Mouse (Mus musculus) kidney, embryonic 16.5 days (tissue): ENCODE data around the gene Teddm1b. TPM values are rescaled to one million over a fixed set of nuclear protein-coding genes. Genes with fewer than 3 reads are reported as not detected.

Experiments used
- ATAC-seq: fragments of 200-750 bp; cut with Nextera tagmentation; 2 replicates; pipeline ENCODE4 v1.8.0; 2017; ENCODE audit warnings: moderate TSS enrichment; ENCODE audit not compliant: low FRiP score, low TSS enrichment
- H3K27ac ChIP-seq: fragments of 300-500 bp; sonication (generic); 2 replicates; pipeline ENCODE4 v1.5.1; 2014; ENCODE audit warnings: low read length
- H3K27me3 ChIP-seq: fragments of 300-500 bp; sonication (generic); 2 replicates; pipeline ENCODE4 v1.6.1; 2014; ENCODE audit warnings: low read length, control low read depth, mixed read lengths; ENCODE audit not compliant: insufficient read depth
- H3K36me3 ChIP-seq: fragments of 300-500 bp; sonication (generic); 2 replicates; pipeline ENCODE4 v1.6.1; 2014; ENCODE audit warnings: low read length, control low read depth, mixed read lengths; ENCODE audit not compliant: insufficient read depth
- H3K4me1 ChIP-seq: fragments of 300-500 bp; sonication (generic); 2 replicates; pipeline ENCODE4 v1.6.1; 2014; ENCODE audit warnings: low read length, control low read depth, mixed read lengths; ENCODE audit not compliant: insufficient read depth
- H3K4me2 ChIP-seq: fragments of 300-500 bp; sonication (generic); replicated peaks from 2 replicates; pipeline ENCODE4 v1.6.1; 2014; ENCODE audit warnings: low read depth, low read length
- H3K4me3 ChIP-seq: fragments of 300-500 bp; sonication (generic); 2 replicates; pipeline ENCODE4 v1.5.1; 2014; ENCODE audit warnings: mild to moderate bottlenecking, low read length
- H3K9ac ChIP-seq: fragments of 300-500 bp; sonication (generic); replicated peaks from 2 replicates; pipeline ENCODE4 v1.6.1; 2014; ENCODE audit warnings: low read length
- H3K9me3 ChIP-seq: fragments of 300-500 bp; sonication (generic); 2 replicates; pipeline ENCODE4 v1.6.1; 2016; ENCODE audit warnings: low read length, control low read depth
- WGBS: fragments of 180-500 bp; shearing (Covaris S2); extraction: QIAGEN DNeasy Blood & Tissue Kit; methylation state at CpG from one replicate; pipeline ENCODE4 v1.1.7; 2014; 5-methylcytosine and 5-hydroxymethylcytosine counted together
- microRNA-seq: library from miRNA; unstranded; fragments of <30 nt; microRNA quantifications from one replicate; pipeline ENCODE4, GENCODE M21; 2016
- polyA plus RNA-seq: library from polyadenylated mRNA; unstranded; fragments of >200 nt; fragmentation: Nextera tagmentation; extraction: Ambion mirVana; gene quantifications from 2 replicates; pipeline ENCODE4 v1.2.1, GENCODE M21; 2015

Gene Teddm1b
- polyA plus RNA-seq, 1 experiment from 2014 or later: 0.40 TPM

- H3K27me3 ChIP-seq: no peaks in the 10 kb centered on the region
- no peaks in the 10 kb centered on the region for H3K9me3 ChIP-seq
- no peak for ATAC-seq
- no peak overlapping the region for H3K4me2 ChIP-seq
- H3K9ac ChIP-seq: no peak overlapping the region
- H3K27ac ChIP-seq: peak overlapping the region; percentile 21
- 90% methylated on average over 5 of the region's 5 CpGs for WGBS
- peaks cover 41% of the 10 kb centered on the region for H3K36me3 ChIP-seq
- H3K4me3 ChIP-seq: no peak overlapping the region
- H3K4me1 ChIP-seq: 0 out of 2 replicates have a peak, but pooled peaks cover 4% of the 10 kb centered on the region
Observed at GRCm38 (mm10) chr1:153910423-153910822, 36.3 kb downstream of the Teddm1b start.

GRCm38 (mm10) chr1:153911276-153911795, 37.2 kb downstream of the Teddm1b start:
- Histone ChIP-seq H3K27ac (peak overlapping the region; percentile 38; the same call in 1 of the 2 replicates), H3K4me2 (no peak overlapping the region), H3K4me1 (0 out of 2 replicates have a peak, but pooled peaks cover 4% of the 10 kb centered on the region), H3K9ac (no peak overlapping the region), H3K9me3 (no peaks in the 10 kb centered on the region), H3K4me3 (no peak overlapping the region), H3K27me3 (no peaks in the 10 kb centered on the region), H3K36me3 (peaks cover 32% of the 10 kb centered on the region)
- no peak for ATAC-seq
- 80% methylated on average over 6 of the region's 6 CpGs for WGBS

GRCm38 (mm10) chr1:153913869-153914268, 39.7 kb downstream of the Teddm1b start:
- Histone ChIP-seq H3K9me3 (no peaks in the 10 kb centered on the region), H3K27ac (no peak overlapping the region), H3K9ac (no peak overlapping the region), H3K4me1 (0 out of 2 replicates have a peak, but pooled peaks cover 2% of the 10 kb centered on the region), H3K27me3 (no peaks in the 10 kb centered on the region), H3K36me3 (peaks cover 6% of the 10 kb centered on the region), H3K4me2 (no peak overlapping the region), H3K4me3 (no peak overlapping the region)
- 78% methylated on average over 3 of the region's 3 CpGs for WGBS
- no peak for ATAC-seq

- Histone ChIP-seq H3K36me3 (no peaks in the 10 kb centered on the region), H3K27me3 (no peaks in the 10 kb centered on the region)
- WGBS: 81% methylated on average over 3 of the region's 3 CpGs
Observed at GRCm38 (mm10) chr1:153918521-153919206, 44.5 kb downstream of the Teddm1b start.

GRCm38 (mm10) chr1:153921642-153922041, 47.5 kb downstream of the Teddm1b start:
- Histone ChIP-seq H3K4me1 (no peaks in the 10 kb centered on the region), H3K9me3 (no peaks in the 10 kb centered on the region), H3K4me2 (no peak overlapping the region), H3K27ac (no peak overlapping the region), H3K36me3 (no peaks in the 10 kb centered on the region), H3K27me3 (no peaks in the 10 kb centered on the region), H3K4me3 (no peak overlapping the region), H3K9ac (no peak overlapping the region)
- no peak for ATAC-seq
- 89% methylated on average over 3 of the region's 3 CpGs for WGBS

More at GRCm38 (mm10) chr1:153918521-153919206, 44.5 kb downstream of the Teddm1b start:
- Histone ChIP-seq H3K9ac (no peak overlapping the region), H3K4me2 (no peak overlapping the region), H3K4me1 (no peaks in the 10 kb centered on the region), H3K27ac (no peak overlapping the region), H3K9me3 (no peaks in the 10 kb centered on the region), H3K4me3 (no peak overlapping the region)
- no peak for ATAC-seq

- H3K9me3 ChIP-seq: 0 out of 2 replicates have a peak, but pooled peaks cover 2% of the 10 kb centered on the region
- ATAC-seq: no peak
- H3K27me3 ChIP-seq: no peaks in the 10 kb centered on the region
- no peak overlapping the region for H3K27ac ChIP-seq
- no peak overlapping the region for H3K9ac ChIP-seq
- no peak overlapping the region for H3K4me3 ChIP-seq
- H3K4me2 ChIP-seq: no peak overlapping the region
- no peaks in the 10 kb centered on the region for H3K4me1 ChIP-seq
- 26% methylated on average over 5 of the region's 5 CpGs for WGBS
- no peaks in the 10 kb centered on the region for H3K36me3 ChIP-seq
Observed at GRCm38 (mm10) chr1:153922571-153923021, 48.5 kb downstream of the Teddm1b start.

GRCm38 (mm10) chr1:153924395-153925385, 50.5 kb downstream of the Teddm1b start:
- Histone ChIP-seq H3K9ac (no peak overlapping the region), H3K4me3 (no peak overlapping the region), H3K4me1 (no peaks in the 10 kb centered on the region), H3K9me3 (0 out of 2 replicates have a peak, but pooled peaks cover 2% of the 10 kb centered on the region), H3K27me3 (no peaks in the 10 kb centered on the region), H3K36me3 (no peaks in the 10 kb centered on the region), H3K4me2 (no peak overlapping the region), H3K27ac (no peak overlapping the region)
- WGBS: 74% methylated on average over 6 of the region's 6 CpGs
- no peak for ATAC-seq

Small RNA genes within 50 kb of the gene (microRNA-seq; reads per million reads assigned to microRNA genes)
- gene Mir8114: 11.1 reads per million, percentile 30 among the genes with 10 or more reads in this experiment

Other genes with a start within 250 kb of the Teddm1b start
- gene Rgs8, start 221.3 kb upstream of the Teddm1b start, polyA plus RNA-seq: 0.16 and 0.31 TPM in 2 replicates
- gene Rgs16, start 134.0 kb upstream of the Teddm1b start, polyA plus RNA-seq: 4.5 and 5.0 TPM in 2 replicates
- 10.7 and 12.4 TPM in 2 replicates for gene Rnasel, start 124.9 kb upstream of the Teddm1b start, polyA plus RNA-seq
- not detected in 2 replicates for gene Rgsl1, start 30.2 kb upstream of the Teddm1b start, polyA plus RNA-seq
- gene Teddm1a, start 17.4 kb downstream of the Teddm1b start, polyA plus RNA-seq: not detected in 2 replicates
- 159 and 176 TPM in 2 replicates for gene Glul, start 25.6 kb downstream of the Teddm1b start, polyA plus RNA-seq
- gene Teddm2, start 25.9 kb downstream of the Teddm1b start, polyA plus RNA-seq: 0.58 and 0.67 TPM in 2 replicates